Mouse (Mus musculus): ENCODE results near the gene Haus5.

The Haus5 gene

GRCm38 (mm10) chr7:30664529-30665200 is at the start of gene Haus5:
Gene Haus5, minus strand, starts transcription at chr7:30664994.
- DNase-seq (ENCODE audit: extremely low spot score): peak; percentile 91

GRCm38 (mm10) chr7:30711942-30712341 is 47.1 kb upstream of the Haus5 start, which contains the start of gene Atp4a:
Gene Atp4a, plus strand, starts transcription at chr7:30712209.
- DNase-seq (ENCODE audit: extremely low spot score): no peak

GRCm38 (mm10) chr7:30707441-30707840 is 42.6 kb upstream of the Haus5 start:
- DNase-seq (ENCODE audit: extremely low spot score): no peak

GRCm38 (mm10) chr7:30706214-30706882 is 41.6 kb upstream of the Haus5 start:
- DNase-seq (ENCODE audit: extremely low spot score): no peak

- DNase-seq (ENCODE audit: extremely low spot score): peak; percentile 15
Measured at GRCm38 (mm10) chr7:30698589-30698988, 33.8 kb upstream of the Haus5 start, which contains the start of gene 2200002J24Rik. Gene 2200002J24Rik, plus strand, starts transcription at chr7:30698926.

GRCm38 (mm10) chr7:30698101-30698500 is 33.3 kb upstream of the Haus5 start:
- no peak for DNase-seq (ENCODE audit: extremely low spot score)

GRCm38 (mm10) chr7:30688325-30688724 is 23.5 kb upstream of the Haus5 start:
- no peak for DNase-seq (ENCODE audit: extremely low spot score)

- no peak for DNase-seq (ENCODE audit: extremely low spot score)
Measured at GRCm38 (mm10) chr7:30683425-30683824, 18.6 kb upstream of the Haus5 start.

- no peak for DNase-seq (ENCODE audit: extremely low spot score)
Measured at GRCm38 (mm10) chr7:30681897-30682296, 17.1 kb upstream of the Haus5 start.

GRCm38 (mm10) chr7:30678263-30678975 is 13.6 kb upstream of the Haus5 start:
- DNase-seq (ENCODE audit: extremely low spot score): no peak

GRCm38 (mm10) chr7:30671480-30671879 is 6.7 kb upstream of the Haus5 start, which contains the start of gene Pmis2:
Gene Pmis2, minus strand, starts transcription at chr7:30671605.
- no peak for DNase-seq (ENCODE audit: extremely low spot score)

GRCm38 (mm10) chr7:30669229-30669628 is 4.4 kb upstream of the Haus5 start:
- peak; percentile 2 for DNase-seq (ENCODE audit: extremely low spot score)

- peak; percentile 11 for DNase-seq (ENCODE audit: extremely low spot score)
Measured at GRCm38 (mm10) chr7:30665321-30665720, 527 bp upstream of the Haus5 start.

- peak; percentile 95 for DNase-seq (ENCODE audit: extremely low spot score)
Measured at GRCm38 (mm10) chr7:30649591-30650540, 14.9 kb downstream of the Haus5 start, which contains the start of gene Rbm42. Gene Rbm42, minus strand, starts transcription at chr7:30650317.

GRCm38 (mm10) chr7:30639083-30639482 is 25.7 kb downstream of the Haus5 start:
- no peak for DNase-seq (ENCODE audit: extremely low spot score)

GRCm38 (mm10) chr7:30636395-30636794 is 28.4 kb downstream of the Haus5 start:
- DNase-seq (ENCODE audit: extremely low spot score): no peak

GRCm38 (mm10) chr7:30635752-30636151 is 29.0 kb downstream of the Haus5 start, which contains the start of gene Etv2:
Gene Etv2, minus strand, starts transcription at chr7:30635852.
- DNase-seq (ENCODE audit: extremely low spot score): no peak

GRCm38 (mm10) chr7:30634621-30635020 is 30.2 kb downstream of the Haus5 start:
- peak; percentile 84 for DNase-seq (ENCODE audit: extremely low spot score)

- DNase-seq (ENCODE audit: extremely low spot score): no peak
Measured at GRCm38 (mm10) chr7:30633762-30634412, 30.9 kb downstream of the Haus5 start.

- DNase-seq (ENCODE audit: extremely low spot score): no peak
Measured at GRCm38 (mm10) chr7:30629013-30629412, 35.8 kb downstream of the Haus5 start.

GRCm38 (mm10) chr7:30626647-30627046 is 38.1 kb downstream of the Haus5 start:
- no peak for DNase-seq (ENCODE audit: extremely low spot score)
